Mouse (Mus musculus) urinary bladder, postnatal 36 days (tissue): ENCODE results near the gene Fam43a.

Experiments used
- DNase-seq, 2 experiments: peaks; one replicate each; pipeline ENCODE4 v3.0.0; 2022; ENCODE audit warnings: low spot score in 2 of 2, mixed read lengths in 1 of 2

The Fam43a gene

DNA sequence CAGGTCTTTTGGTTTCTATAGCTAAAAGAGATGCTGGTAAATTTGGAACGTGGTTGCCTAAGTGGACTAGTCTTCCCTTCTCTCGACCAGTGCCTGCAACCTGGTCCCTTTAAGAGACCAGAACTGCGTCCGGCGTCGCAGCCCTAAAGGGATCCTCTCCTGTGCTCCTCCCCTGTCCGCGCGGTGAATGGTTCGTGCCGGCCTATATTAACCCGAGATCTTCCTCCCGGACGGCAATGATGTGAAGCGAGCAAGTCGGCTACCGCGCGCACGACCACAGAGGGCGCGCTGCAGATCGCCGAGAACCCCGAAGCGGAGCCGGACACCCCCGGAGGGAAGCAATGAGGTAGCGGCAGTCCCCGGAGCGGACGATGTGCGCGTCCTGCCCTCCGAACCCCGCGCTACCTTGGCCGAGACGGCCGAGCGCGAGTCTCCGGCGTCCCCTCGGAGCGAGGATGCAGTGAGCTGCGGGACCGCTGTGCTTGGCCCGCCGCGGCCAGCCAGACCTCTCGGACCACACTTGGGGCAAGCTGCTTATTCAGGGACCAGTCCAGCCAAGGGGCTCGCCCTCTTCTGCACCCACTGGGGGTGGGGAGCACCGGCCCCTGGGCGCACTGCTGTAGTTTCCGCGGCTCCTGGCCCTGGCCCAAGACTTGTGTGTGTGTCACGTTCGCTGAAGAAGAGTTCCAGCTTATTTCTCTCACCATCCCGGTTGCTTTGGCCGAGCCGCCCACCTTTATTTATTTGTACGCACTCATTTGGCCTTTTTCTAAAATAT is at the start of gene Fam43a:
TSS of gene Fam43a (plus strand) at position 233 of the 778 bp plus-strand sequence.
- DNase-seq, result peak; percentile 83 to 91

DNA sequence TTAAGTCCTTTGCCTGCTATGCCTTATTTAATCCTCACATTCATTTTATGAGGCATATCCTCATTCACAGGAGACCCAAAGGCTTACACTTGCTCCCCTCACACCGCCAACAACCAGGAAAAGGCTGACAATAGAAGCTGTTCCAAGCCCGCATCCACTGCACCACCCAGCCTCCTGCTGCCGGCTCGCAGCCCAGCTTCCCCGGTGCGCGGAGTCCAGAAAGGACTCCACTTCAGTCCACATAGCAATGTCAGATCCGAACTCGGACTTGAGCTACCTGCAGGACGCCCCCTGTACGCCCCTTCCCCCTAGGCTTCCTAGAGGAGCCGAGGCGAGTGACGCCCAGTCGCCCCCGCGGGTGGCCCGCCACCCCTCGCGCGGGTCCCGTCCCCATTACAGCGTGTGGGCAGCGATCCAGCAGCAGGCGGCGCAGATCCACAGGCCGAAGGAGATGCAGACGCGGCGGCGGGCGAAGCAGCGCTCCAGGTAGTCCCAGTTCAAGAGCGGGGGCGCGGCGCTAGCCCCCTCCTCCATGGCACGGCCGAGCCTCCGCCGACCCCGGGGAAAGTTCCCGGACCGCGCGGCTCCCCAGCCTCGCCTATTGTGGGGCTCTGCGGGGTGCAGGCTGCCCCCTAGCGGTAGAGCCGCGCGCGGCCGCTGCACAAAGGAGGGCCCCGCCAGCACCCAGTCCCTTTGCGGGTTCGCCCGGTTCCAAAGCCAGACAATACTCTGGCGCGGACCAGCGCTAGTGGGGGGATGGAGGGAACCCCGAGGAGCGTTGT is 49.4 kb upstream of the Fam43a start:
- peak; percentile 64 to 71 for DNase-seq

DNA sequence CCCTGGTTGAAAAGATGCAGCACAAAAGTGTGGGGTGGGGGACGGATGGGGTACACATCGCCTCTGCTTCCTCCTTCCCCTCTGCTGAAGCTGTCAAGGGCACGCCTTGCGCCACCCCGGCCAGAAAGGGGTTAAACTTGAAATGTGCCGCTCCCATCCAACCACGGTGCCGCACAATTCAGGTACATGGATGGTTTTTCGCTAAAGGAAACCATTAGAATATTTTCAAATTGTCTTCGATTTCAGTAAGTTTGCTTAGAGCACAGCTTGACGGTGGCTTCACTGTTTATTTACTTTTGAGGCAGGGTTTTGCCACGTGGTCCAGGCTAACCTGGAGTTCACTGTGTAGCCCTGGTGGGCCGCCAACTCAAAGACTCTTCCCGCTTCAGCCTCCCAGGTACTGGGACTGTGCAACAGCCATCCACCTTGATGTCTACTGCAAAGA is 48.8 kb upstream of the Fam43a start, which contains the start of gene Tmem44:
TSS of gene Tmem44 (minus strand) at position 95 of the 445 bp plus-strand sequence.
- no peak for DNase-seq

DNA sequence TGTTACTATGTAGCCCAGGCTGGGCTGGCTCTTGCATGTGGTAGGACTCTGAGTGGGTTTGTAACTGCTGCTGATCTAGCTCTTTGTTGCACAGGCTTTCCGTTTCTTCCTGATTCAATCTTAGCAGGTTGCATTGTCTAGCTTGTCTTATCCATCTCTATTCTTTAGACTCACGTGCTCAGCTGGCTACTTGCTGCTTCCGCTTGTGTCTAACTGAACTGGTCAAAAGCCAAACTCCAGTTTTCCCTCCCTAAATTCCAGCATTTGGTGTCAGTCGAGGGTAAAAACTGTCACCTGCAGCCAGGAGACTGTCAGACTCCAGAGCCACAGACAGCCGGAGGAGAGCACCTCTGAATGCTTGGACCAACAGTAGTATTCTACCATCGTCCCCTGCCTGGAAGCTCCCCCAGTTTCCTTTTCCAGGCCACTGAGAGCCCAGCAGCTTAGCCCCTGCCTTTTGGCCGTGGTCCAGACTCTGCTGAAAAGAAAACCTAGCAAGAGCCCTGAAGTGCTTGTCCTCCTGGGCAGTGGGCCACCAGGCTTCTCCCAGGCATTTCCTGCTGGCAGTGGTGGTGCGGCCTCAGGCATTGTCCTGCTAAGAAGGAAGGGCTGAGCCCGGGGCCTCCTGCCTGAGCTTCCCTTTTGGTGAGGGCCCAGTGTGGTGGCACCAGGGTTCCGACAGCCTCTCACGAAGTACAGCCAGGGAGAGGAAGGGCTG is 46.7 kb upstream of the Fam43a start:
- peak in 1 of 2 experiments; percentile 67 for DNase-seq

DNA sequence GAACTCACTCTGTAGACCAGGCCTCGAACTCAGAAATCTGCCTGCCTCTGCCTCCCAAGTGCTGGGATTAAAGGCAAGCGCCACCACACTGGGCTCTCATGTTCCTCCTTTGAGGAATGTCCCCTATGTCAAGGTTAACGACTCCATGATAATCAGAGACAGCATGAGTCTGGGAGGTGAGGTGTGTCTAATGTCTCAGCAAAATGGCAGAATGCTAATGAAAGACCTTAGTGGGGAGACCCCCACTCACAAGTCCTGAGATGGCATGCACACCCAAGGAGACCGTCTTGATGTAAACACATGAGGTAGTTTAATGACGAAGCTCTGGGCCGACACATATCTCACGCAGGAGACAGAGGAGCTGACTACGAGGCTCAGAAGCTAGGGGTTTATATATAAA is 45.4 kb upstream of the Fam43a start:
- no peak for DNase-seq

DNA sequence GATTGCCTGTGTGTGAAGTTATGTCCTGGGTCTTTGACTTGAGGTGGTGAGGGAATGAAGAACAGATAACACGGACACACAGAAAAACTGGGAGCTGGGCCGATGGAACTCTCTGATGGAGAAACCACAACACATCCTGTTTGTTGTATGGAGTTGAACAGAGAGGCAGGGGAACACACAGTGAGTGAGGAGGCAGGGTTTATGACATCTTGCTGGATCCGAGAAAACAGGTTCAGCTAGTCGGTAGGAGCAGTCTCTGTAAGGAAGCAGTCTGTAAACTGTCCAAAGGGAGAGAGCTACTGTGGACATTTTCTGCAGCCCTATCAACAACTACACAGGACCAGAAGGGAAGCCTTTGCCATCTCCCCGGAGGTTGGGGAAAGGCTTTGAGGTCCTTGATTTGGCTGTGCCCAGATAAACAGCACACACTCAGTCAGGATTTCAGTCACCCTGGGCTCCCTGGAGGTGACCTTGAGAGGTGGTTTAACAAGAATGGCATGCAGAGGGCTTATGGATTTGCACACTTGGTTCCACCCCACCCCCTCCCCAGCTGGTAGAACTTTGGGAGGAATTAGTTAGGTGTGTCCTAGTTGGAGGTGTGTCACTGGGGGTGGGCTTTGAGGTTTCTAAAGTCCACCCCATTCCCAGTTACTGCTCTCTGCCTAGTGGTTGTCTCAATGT is 40.1 kb upstream of the Fam43a start:
- DNase-seq, result no peak

DNA sequence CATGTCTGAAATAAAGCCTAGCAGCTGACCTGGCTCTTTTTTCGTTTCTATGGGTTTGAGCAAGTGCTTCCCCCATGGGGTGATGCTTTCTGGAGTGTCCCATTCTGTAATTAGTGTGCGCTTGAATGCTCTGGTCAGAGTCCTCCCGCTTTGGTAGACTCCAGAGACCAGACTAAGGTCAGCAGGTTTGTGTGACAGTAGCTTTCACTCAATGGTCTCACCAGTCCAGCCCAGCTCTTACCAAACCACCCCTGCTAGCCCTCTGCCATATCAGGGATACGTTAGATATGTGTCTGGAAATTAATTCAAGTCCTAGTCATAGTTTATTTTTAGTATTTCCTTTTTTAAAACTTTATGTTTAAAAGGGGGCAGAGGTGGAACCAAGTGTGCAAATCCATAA is 38.9 kb upstream of the Fam43a start:
- no peak for DNase-seq

DNA sequence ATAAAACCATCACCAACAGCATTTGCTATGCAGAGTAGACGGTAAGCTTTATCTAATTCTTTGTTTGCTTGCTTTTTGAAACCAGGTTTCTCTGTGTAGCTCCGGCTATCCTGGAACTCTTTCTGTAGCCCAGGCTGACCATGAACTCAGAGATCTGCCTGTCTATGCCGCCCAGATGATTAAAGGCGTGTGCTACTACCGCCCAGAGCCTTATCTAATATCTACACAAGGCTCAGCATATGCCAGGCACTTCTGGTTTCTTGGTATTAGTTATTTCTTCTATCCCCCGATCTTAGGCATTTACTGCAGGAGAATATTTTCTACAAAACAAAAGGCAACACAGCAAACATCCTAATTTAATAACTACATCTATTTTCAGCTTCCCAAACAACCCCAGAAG is 33.9 kb upstream of the Fam43a start:
- DNase-seq, result no peak

DNA sequence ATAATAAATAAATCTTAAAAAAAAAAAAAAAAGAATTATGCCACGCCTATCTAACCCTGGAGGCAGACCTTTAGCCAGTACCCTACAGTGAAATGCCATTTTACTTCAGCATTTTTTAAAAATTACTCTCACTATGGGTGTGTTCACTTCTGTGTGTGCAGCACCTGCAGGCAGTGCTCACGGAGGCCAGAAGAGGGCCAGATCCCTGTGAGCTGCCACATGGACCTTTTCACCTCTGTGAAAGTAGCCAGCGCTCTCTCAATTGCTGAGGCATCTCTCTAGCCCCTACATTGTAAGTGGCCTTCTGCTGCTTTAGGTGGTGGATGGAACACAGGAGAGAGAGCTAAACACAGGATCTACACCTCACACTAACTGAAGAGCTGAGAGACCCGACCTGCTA is 29.4 kb upstream of the Fam43a start:
- DNase-seq, result no peak

DNA sequence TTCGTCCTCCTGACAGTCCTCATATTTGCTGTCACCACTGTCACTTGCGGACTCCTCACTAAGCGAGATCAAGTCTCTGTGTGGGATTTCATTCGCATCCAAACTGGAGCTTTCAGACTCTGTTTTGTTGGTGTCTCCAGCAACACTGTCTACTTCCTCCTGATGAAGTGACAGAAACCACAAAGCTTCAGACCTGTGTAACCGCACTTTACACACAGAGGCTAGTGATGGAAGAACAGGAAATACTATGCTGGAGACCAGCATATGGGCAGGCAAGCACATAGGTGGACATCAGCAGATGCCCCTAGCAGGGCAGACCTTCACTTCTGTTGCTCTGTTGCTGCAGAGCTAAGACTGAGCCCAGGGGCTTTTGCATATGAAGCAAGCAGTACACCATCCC is 28.1 kb upstream of the Fam43a start:
- no peak for DNase-seq

DNA sequence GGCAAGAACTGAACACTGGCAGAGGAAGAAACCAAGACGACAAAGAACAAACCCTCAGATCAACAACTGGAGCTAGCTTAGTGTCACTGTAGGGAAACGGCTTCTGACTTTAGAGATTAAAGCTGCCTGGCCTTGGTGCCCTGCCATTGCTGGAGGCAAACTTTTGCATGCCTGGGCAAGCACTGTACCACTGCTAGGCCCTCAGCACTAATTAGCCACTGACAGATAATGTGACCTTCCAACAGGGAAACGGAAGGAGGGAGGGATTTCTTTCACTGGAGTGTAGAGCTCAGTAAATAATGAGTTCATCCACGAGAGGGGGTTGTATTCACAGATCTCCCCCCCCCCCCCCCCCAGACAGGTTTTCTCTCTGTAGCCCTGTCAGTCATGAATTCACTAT is 27.3 kb upstream of the Fam43a start:
- no peak for DNase-seq

DNA sequence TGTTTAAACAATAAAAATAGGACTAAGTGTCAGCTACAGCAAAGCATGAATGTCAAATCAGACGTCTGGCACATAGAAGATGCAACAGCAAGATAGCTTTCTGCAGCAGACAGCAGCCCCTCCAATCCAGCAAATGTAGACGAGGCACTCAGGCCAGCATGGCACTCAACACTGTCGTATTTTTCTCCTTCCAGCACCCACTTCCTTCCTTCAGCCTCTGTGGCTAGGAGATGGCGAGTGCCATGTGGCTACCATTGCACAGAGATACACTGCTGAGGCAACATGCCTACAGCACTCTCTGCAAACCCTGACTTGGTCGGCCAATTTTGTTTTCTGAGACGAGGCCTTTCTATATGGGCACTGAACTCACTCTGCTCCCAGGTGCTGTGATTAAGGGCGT is 23.7 kb upstream of the Fam43a start:
- no peak for DNase-seq

DNA sequence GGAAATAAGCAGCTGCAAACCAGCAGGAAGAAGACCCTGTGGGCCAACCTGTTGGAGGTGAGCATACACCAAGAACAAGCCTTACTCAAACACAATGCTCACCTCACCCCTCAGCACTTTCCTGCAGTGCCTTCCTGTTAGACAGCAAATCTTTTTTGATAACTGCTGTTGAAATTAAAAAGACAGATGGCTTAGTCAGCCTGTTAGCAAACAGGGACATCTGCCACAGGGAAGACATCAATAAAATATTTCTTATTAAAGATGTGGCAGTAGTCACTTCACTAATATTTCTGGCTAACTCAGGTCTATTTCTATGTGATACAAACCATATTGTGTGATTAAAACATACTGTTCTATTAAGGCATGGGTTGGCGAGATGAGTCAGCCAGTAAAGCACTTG is 23.1 kb upstream of the Fam43a start:
- DNase-seq, result no peak

DNA sequence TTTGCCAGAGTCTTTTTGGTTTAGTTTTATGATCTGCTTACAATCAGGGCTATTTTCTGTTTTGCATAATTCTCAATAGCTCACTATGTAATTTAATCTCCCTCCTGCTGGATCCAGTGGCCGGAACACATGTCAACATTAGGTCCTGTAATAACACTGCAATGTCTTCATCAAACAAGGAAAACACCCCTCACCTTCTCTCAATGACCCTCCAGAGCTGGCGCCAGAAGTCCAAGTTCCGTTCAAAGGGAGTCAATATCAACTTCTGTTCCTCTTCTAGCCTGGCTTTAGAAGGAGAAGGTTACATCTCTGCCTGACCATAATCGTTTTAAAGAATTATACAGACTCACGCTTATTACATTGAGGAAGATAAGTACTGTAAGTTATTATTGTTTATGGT is 18.8 kb upstream of the Fam43a start:
- DNase-seq, result no peak

DNA sequence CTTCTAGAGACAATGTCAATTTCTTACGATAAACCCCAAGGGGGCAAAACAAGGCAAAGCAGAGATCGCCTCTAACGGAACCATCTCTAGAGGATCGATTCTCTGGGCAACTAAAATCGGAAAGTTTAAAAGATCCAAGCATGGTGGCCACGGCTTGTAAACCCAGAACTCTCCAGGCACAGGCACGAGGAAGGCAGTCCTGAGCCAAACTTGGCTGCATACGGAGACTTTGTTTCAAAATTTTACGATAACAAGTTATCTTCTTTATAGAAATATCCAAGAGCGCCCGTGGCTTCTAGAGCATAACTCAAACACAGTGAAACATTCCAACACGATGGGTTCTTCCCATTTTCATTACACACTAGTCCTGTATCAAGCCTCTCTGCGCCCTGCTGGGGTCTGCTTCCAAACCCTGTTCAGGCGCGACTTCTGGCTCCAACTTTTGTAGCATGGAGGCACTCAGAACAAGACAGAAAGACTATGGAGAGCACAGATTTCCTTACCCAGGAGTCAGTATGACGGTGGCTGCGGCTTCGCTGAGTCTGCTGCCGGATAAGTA is 12.5 kb upstream of the Fam43a start:
- DNase-seq, result no peak

DNA sequence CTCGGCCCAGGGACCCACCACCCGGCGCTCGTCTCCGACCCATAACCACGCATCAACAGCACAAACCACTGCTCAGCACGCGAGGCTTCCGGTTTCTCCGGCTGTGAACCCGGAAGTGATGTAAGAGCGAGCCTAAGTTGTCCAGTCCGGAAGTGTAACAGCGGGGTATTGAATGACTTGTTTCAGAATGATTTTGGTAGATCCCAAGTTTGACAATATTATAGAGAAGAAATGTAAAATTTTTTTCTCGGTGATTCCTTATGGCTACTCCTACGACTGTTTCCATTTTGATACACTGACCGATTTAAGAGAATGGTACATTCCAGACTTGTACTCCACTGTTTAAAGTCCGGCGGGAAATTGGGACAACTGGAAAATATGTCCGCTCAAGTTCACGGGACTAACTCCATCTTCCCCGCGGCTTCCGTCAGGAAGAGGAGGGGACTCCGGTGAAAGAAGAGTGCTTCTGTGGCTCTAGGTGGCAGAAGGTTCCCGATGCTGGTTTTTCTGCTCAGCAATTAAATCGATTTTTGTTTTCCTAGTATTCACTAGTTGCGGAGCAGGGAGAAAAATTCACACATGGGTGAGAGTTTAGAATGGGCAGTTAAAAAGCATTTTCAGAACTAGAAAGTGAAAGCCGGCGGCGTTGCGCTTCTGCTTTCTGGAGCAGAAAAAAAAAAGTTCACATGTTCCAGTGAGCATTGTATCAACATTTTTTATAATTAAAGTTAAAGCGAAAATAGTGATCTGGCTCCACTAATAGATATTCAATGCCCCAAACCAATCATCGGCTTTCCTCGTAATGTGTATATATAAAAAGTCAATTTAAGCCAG is 11.8 kb upstream of the Fam43a start, which contains the start of gene Lsg1:
TSS of gene Lsg1 (minus strand) at position 99 of the 834 bp plus-strand sequence.
- DNase-seq, result peak; percentile 80 to 85

DNA sequence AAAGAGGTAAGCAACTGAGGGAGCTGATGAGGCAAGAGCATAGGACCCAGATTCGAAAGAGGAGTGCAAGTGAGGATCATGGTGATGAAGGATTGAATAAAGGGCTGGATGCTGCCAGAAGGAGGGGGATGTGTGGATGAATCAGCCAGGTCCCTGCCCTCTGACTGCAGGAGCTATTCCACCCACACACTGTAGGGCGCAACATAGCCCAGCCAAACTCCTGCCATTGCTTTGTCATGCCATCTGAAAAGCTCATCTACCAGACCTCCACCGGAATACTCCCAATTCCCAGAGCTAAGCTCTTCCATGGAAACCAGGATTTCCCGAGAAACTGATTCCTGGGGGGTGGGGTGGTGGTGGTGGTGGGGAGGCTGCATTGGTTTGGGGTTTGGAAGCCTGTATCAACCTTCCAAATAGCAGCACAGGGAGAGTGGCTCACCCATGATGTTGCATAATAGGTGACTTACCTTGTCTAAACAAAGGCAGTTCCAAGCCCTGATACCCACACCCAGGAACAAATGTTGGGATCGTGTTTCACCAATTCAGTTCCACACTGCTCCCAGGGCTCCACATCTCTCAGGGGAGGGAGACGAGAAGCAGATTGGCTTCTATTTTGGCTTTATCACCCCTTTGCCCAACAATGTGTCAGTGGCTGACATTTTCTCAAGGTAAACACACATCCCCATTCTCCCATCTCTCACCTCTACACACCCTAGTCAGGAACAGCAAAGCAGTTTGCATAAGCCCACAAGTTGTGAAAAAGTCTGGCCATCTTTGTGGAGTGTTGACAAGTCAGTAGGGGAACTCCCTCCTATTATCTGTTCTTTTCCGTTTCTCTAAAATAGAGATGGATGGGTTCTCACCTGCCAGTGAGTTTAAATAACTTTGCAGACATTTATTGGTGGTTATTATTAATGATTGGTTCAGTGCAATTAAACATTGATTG is 9.0 kb upstream of the Fam43a start:
- no peak for DNase-seq

DNA sequence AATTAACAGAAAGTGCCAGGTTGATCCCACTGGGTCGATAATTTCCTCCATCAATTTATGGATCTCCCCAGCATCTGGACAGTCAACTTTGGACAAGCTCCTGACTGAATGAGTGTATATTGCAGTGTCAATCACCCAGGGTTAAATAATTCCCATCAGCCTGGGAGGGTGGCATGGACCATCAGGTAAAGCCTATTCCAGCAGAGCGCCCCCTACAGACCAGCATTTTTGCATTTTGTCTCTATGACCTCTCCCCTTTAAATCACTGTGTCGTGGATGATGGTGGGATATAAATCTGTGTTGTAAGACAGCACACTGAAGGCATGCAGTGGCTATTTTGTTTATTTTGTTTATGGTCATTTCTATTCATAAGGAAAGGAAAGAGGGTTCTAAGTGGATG is 7.5 kb upstream of the Fam43a start:
- DNase-seq, result no peak

DNA sequence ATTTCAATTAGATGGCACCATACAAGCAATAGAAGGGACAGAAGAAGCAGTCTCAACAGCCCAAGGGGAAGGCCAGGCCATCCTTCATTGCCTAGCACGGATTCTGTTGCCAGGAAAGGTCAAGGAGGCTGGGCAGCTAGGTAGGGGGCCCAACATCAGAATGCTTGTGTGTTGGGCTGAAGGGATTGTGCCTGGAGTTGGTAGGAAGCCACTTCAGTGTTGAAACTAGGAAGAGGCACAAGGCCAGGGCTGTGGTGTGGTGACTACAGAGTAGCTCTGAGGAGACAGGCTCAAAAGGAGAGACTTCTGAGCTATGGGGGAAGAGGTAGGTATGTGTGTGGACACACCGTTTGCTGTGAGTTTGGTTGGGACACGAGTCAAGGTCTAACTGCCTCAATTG is 4.2 kb upstream of the Fam43a start:
- no peak for DNase-seq
